ENCODE assay signal across 18 mouse cellular contexts in genomic region chr5:134330082-134330481, GRCm38 (mm10). TPM values are rescaled to one million over a fixed set of nuclear protein-coding genes. Genes with fewer than 3 reads are reported as not detected.
DNase-seq lines count a peak whose midpoint lies in the region; ATAC-seq and TF ChIP-seq lines count a peak whose summit lies in the region.
"Had no signal": no experiment of that assay in that cellular context is flagged by ENCODE, and none has a peak within 500 bp of the region (broad histone marks: within the 10 kb centered on the region; RNA-seq: fewer than 3 reads in every experiment).

No protein-coding gene starts in this region.

- no peak for TF ChIP-seq CTCF in lung, postnatal 0 days (IDR thresholded peaks at IDR 0.05)

- no peak overlapping the region for H3K9ac ChIP-seq in lung, postnatal 0 days (replicated peaks; ENCODE audit: low read depth)
- H3K9ac ChIP-seq: forebrain, embryonic 12.5 days; heart, embryonic 13.5 days; hindbrain, embryonic 15.5 days; limb, embryonic 15.5 days; neural tube, embryonic 13.5 days had no signal

- H3K4me1 ChIP-seq in lung, postnatal 0 days (ENCODE audit: insufficient read depth, low read depth, low read length): no peaks in the 10 kb centered on the region
- H3K4me1 ChIP-seq: hindbrain, embryonic 15.5 days; limb, embryonic 15.5 days had no signal

- 87% methylated on average over 2 of the region's 2 CpGs for WGBS in lung, postnatal 0 days

- no peaks in the 10 kb centered on the region for H3K27me3 ChIP-seq in lung, postnatal 0 days (replicated peaks; ENCODE audit: insufficient read depth, low read length)
- H3K27me3 ChIP-seq: forebrain, embryonic 12.5 days; heart, embryonic 13.5 days; hindbrain, embryonic 15.5 days; limb, embryonic 15.5 days; neural tube, embryonic 13.5 days had no signal

- ATAC-seq in lung, postnatal 0 days: no peak

- no peak for TF ChIP-seq EP300 in lung, postnatal 0 days (IDR thresholded peaks at IDR 0.05)

- no peaks in the 10 kb centered on the region for H3K36me3 ChIP-seq in lung, postnatal 0 days (ENCODE audit: insufficient read depth, low read length)
- H3K36me3 ChIP-seq: forebrain, embryonic 12.5 days; heart, embryonic 13.5 days; hindbrain, embryonic 15.5 days; limb, embryonic 15.5 days; neural tube, embryonic 13.5 days had no signal

- H3K27ac ChIP-seq in lung, postnatal 0 days (ENCODE audit: low read length): no peak overlapping the region
- H3K27ac ChIP-seq: forebrain, embryonic 12.5 days; heart, embryonic 13.5 days; hindbrain, embryonic 15.5 days; limb, embryonic 15.5 days; neural tube, embryonic 13.5 days had no signal

- no peak overlapping the region for H3K4me2 ChIP-seq in lung, postnatal 0 days (replicated peaks; ENCODE audit: low read depth, low read length)
- H3K4me2 ChIP-seq: forebrain, embryonic 12.5 days; heart, embryonic 13.5 days; hindbrain, embryonic 15.5 days; limb, embryonic 15.5 days; midbrain, embryonic 11.5 days; neural tube, embryonic 13.5 days had no signal

- H3K9me3 ChIP-seq in lung, postnatal 0 days (ENCODE audit: low read length): no peaks in the 10 kb centered on the region
- H3K9me3 ChIP-seq: forebrain, embryonic 12.5 days; heart, embryonic 13.5 days; hindbrain, embryonic 15.5 days; limb, embryonic 15.5 days; neural tube, embryonic 13.5 days had no signal

- H3K4me3 ChIP-seq in lung, postnatal 0 days (ENCODE audit: low read depth, low read length): no peak overlapping the region
- H3K4me3 ChIP-seq: forebrain, embryonic 12.5 days; heart, embryonic 13.5 days; hindbrain, embryonic 15.5 days; limb, embryonic 15.5 days; neural tube, embryonic 13.5 days had no signal

- peak; percentile 43 for DNase-seq in lung, postnatal 0 days (ENCODE audit: low spot score)
- DNase-seq in lung, postnatal 14 days: no peak
- peak; percentile 82 for DNase-seq in CD4-positive, CD25-positive, alpha-beta regulatory T cell, adult 2 months (ENCODE audit: low read depth, low spot score)
- peak; percentile 47 for DNase-seq in fat pad, adult 2 months (ENCODE audit: extremely low read depth, low read depth, low spot score)
- DNase-seq in naive thymus-derived CD4-positive, alpha-beta T cell, adult 2 months (ENCODE audit: low read depth): peak; percentile 61
- no peak for DNase-seq in gastrocnemius, adult 8-10 months (ENCODE audit: low spot score in 2 of 2)
- no peak for DNase-seq in frontal cortex, postnatal 36 days (ENCODE audit: low spot score in 2 of 2)
- no peak for DNase-seq in heart, adult 8-10 months (ENCODE audit: low spot score)
- DNase-seq: cerebellum, postnatal 10 days; heart, postnatal 36 days; kidney, adult 9 months; thymus, postnatal 14 days had no signal

RNA-seq across cellular contexts. Expression of gene Gtf2i, which starts 15.5 kb away (rescaled TPM):
- polyA plus RNA-seq in lung, postnatal 0 days (2015; fragmentation: Nextera tagmentation; extraction: Ambion mirVana): 84.9 and 110 TPM in 2 replicates
- 100 to 1,000 TPM; 109 to 119 (median 112) TPM for total RNA-seq in gastrocnemius, adult 8-10 months (2022)
- 100 to 1,000 TPM; 183 to 210 (median 205) TPM for total RNA-seq in heart, adult 8-10 months (2022)

Comparison
In these comparisons a context has a peak if more than half of its experiments do, and no peak if none do; other contexts are left out.
1. DNase-seq: peak in lung, postnatal 0 days (single experiment), CD4-positive, CD25-positive, alpha-beta regulatory T cell, adult 2 months (single experiment), fat pad, adult 2 months (single experiment) and naive thymus-derived CD4-positive, alpha-beta T cell, adult 2 months (single experiment); none in lung, postnatal 14 days (single experiment), gastrocnemius, adult 8-10 months (0 of 2), frontal cortex, postnatal 36 days (0 of 2) and heart, adult 8-10 months (single experiment).